Mouse (Mus musculus): Measurements from ENCODE around the gene Foxa1. TPM values are rescaled to one million over a fixed set of nuclear protein-coding genes. Genes with fewer than 3 reads are reported as not detected.

Gene Foxa1
- total and polyA plus RNA-seq, 2 experiments = 4.1 to 15.2 TPM

GRCm38 (mm10) chr12:57538588-57539550, 7.8 kb downstream of the Foxa1 start:
- Histone ChIP-seq H3K36me3 (ENCODE audit: control insufficient read depth, insufficient read depth, low read length) (peaks cover 3% of the 10 kb centered on the region; the same call in 1 of the 2 replicates), H3K27me3 (ENCODE audit: control insufficient read depth, insufficient read depth, low read length) (no peaks in the 10 kb centered on the region), H3K4me1 (ENCODE audit: control insufficient read depth, insufficient read depth, low read length) (peaks cover 9% of the 10 kb centered on the region; the same call in 1 of the 2 replicates), H3K4me3 (ENCODE audit: insufficient read depth, low read depth, low read length) (peak overlapping the region; percentile 74), H3K79me2 (ENCODE audit: control insufficient read depth, insufficient read depth, low read length) (peaks cover 7% of the 10 kb centered on the region; the same call in 1 of the 2 replicates), H3K27ac (replicated peaks; ENCODE audit: insufficient read depth, low read depth, low read length) (peak overlapping the region; percentile 100), H3K9ac (ENCODE audit: low read depth, low read length) (peak overlapping the region; percentile 98)
- 2% methylated on average over 63 of the region's 63 CpGs for WGBS
- 0 out of 2 replicates have a peak, but pooled peaks have one; percentile 19 for TF ChIP-seq CTCF (IDR thresholded peaks at IDR 0.05; ENCODE audit: low read depth, low read length)
- 0 out of 2 replicates have a peak, but pooled peaks have one; percentile 7 for TF ChIP-seq POLR2A (IDR thresholded peaks at IDR 0.05; ENCODE audit: extremely low read depth, insufficient read depth, low read length)
- DNase-seq (ENCODE audit: extremely low read depth, low read depth, low spot score) = peak; percentile 95

DNA sequence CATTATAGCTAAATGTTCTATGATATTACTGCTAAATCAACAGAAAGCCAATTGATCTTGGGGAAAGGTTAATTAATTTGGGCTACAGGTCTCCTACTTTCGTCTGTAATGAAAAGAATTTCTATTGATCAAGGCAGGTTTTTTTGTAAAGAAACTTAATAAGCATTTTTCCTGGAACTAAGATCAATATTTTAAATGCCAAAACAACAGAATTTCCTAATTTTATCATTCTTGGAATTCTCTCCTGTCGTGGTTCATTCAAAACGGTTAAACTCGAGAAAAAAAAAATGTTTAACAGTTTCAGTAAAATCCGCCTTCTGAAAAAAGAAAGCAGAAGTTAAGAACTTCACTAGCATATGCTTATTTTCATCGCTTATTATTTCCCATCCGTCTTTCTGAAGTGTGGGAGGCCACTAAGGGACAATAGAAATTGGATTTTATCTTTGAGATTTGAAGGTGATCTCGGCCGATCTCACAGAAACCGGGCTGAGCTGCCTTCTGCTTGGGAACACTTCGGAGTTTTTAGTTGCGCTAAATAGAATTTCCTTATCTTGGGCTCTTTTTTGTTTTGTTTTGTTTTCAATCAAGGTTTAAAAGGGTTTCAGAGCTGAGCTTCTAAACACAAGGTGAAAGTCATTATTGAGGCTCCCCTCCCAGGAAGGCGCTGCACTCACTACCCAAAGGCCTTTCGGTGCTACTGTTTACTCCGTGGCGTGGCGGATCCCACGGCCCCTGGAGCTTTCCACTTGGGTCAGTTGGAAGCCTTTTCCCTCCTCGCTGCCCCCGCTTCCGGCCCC, 8.7 kb downstream of the Foxa1 start:
- Histone ChIP-seq H3K9ac (ENCODE audit: low read depth, low read length) (peak overlapping the region; percentile 98), H3K79me2 (ENCODE audit: control insufficient read depth, insufficient read depth, low read length) (peaks cover 7% of the 10 kb centered on the region; the same call in 1 of the 2 replicates), H3K4me1 (ENCODE audit: control insufficient read depth, insufficient read depth, low read length) (peaks cover 9% of the 10 kb centered on the region; the same call in 1 of the 2 replicates), H3K36me3 (ENCODE audit: control insufficient read depth, insufficient read depth, low read length) (peaks cover 3% of the 10 kb centered on the region; the same call in 1 of the 2 replicates), H3K27ac (replicated peaks; ENCODE audit: insufficient read depth, low read depth, low read length) (peak overlapping the region; percentile 100), H3K4me3 (ENCODE audit: insufficient read depth, low read depth, low read length) (peak overlapping the region; percentile 74), H3K27me3 (ENCODE audit: control insufficient read depth, insufficient read depth, low read length) (no peaks in the 10 kb centered on the region)
- 2% methylated on average over 21 of the region's 21 CpGs for WGBS
- no peak for TF ChIP-seq POLR2A (IDR thresholded peaks at IDR 0.05; ENCODE audit: extremely low read depth, insufficient read depth, low read length)
- TF ChIP-seq CTCF (IDR thresholded peaks at IDR 0.05; ENCODE audit: low read depth, low read length) = no peak
- DNase-seq (ENCODE audit: extremely low read depth, low read depth, low spot score) = peak; percentile 57

- TF ChIP-seq POLR2A (IDR thresholded peaks at IDR 0.05; ENCODE audit: extremely low read depth, insufficient read depth, low read length) (no peak), CTCF (IDR thresholded peaks at IDR 0.05; ENCODE audit: low read depth, low read length) (no peak)
- H3K4me3 ChIP-seq (ENCODE audit: insufficient read depth, low read depth, low read length) = no peak overlapping the region; the same call in 1 of the 2 replicates
- peak; percentile 68 for DNase-seq (ENCODE audit: extremely low read depth, low read depth, low spot score)
- 11% methylated on average over 11 of the region's 11 CpGs for WGBS
- H3K36me3 ChIP-seq (ENCODE audit: control insufficient read depth, insufficient read depth, low read length) = peaks cover 3% of the 10 kb centered on the region; the same call in 1 of the 2 replicates
- peak overlapping the region; percentile 66; the same call in 1 of the 2 replicates for H3K9ac ChIP-seq (ENCODE audit: low read depth, low read length)
- H3K27ac ChIP-seq (replicated peaks; ENCODE audit: insufficient read depth, low read depth, low read length) = peak overlapping the region; percentile 88
- H3K4me1 ChIP-seq (ENCODE audit: control insufficient read depth, insufficient read depth, low read length) = peaks cover 9% of the 10 kb centered on the region; the same call in 1 of the 2 replicates
- H3K27me3 ChIP-seq (ENCODE audit: control insufficient read depth, insufficient read depth, low read length) = no peaks in the 10 kb centered on the region
- H3K79me2 ChIP-seq (ENCODE audit: control insufficient read depth, insufficient read depth, low read length) = peaks cover 3% of the 10 kb centered on the region; the same call in 1 of the 2 replicates
Observed at GRCm38 (mm10) chr12:57536909-57537670, 9.6 kb downstream of the Foxa1 start.

DNA sequence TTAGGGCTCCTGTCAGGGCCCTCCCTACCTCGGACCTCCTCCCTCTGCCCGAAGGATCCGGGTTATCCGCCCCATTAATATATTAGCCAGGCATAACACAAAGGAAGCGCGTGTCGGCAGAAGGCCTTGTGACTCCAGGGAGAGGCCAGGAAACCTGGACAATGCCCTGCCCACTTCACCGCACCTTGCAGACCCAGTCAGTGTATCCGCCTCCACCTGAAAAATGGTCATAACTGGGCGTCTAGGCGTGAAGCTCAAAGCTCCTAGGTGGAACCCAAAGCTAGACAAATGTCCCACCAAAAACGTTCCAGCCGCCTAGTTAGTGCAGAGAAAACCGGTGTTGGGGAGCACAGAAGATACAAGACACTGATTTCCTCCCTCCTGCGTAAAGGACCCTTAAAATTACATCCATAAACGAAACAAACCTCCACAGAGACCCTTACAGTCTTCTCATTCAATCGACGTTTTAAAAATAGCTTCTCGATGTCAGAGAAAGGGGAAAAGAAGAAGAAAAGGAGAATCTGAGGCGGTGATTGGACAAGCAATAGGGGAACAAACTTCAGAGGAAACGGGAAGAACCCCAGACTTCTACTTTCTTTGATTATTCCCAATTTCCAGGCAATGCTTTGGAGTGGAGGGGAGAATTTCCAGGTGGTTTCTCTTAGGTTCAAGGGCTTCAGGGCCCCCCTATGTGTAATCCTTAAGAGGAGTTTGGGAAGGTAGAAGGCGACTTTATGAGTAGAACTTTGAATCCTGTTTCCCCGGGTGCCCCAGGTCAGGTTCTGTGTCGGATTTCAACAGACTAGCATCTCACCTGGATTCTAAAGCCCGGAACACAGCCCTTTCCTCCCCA, 10.4 kb downstream of the Foxa1 start:
- H3K9ac ChIP-seq (ENCODE audit: low read depth, low read length) = no peak overlapping the region; the same call in 1 of the 2 replicates

More for the DNA sequence above, 10.4 kb downstream of the Foxa1 start:
- peak overlapping the region; percentile 88 for H3K27ac ChIP-seq (replicated peaks; ENCODE audit: insufficient read depth, low read depth, low read length)
- peaks cover 9% of the 10 kb centered on the region; the same call in 1 of the 2 replicates for H3K4me1 ChIP-seq (ENCODE audit: control insufficient read depth, insufficient read depth, low read length)
- no peak for DNase-seq (ENCODE audit: extremely low read depth, low read depth, low spot score)
- 0 out of 2 replicates have a peak, but pooled peaks cover under 1% of the 10 kb centered on the region for H3K36me3 ChIP-seq (ENCODE audit: control insufficient read depth, insufficient read depth, low read length)
- H3K79me2 ChIP-seq (ENCODE audit: control insufficient read depth, insufficient read depth, low read length) = no peaks in the 10 kb centered on the region
- no peak for TF ChIP-seq CTCF (IDR thresholded peaks at IDR 0.05; ENCODE audit: low read depth, low read length)
- TF ChIP-seq POLR2A (IDR thresholded peaks at IDR 0.05; ENCODE audit: extremely low read depth, insufficient read depth, low read length) = no peak
- H3K4me3 ChIP-seq (ENCODE audit: insufficient read depth, low read depth, low read length) = no peak overlapping the region
- H3K27me3 ChIP-seq (ENCODE audit: control insufficient read depth, insufficient read depth, low read length) = no peaks in the 10 kb centered on the region
- WGBS = 42% methylated on average over 25 of the region's 25 CpGs

Data from liver, adult 2 months (tissue).